Mouse (Mus musculus) 416B (cell line): Measurements from ENCODE around the gene Arl6ip1.

ENCODE experiments used
- DNase-seq: peaks from one replicate; pipeline ENCODE4 v3.0.0; 2011; ENCODE audit warnings: low read depth

The Arl6ip1 gene

GRCm38 (mm10) chr7:118116787-118117538 lies 12.5 kb downstream of the Arl6ip1 start:
- peak; percentile 79 for DNase-seq

GRCm38 (mm10) chr7:118115877-118116568 lies 13.4 kb downstream of the Arl6ip1 start, which contains the start of gene Rps15a:
Gene Rps15a, minus strand, starts transcription at chr7:118116188.
- peak; percentile 97 for DNase-seq

- DNase-seq, result no peak
Observed at GRCm38 (mm10) chr7:118115533-118115876, 14.0 kb downstream of the Arl6ip1 start.

- DNase-seq, result no peak
Observed at GRCm38 (mm10) chr7:118113541-118114297, 15.7 kb downstream of the Arl6ip1 start.

- no peak for DNase-seq
Observed at GRCm38 (mm10) chr7:118111128-118111527, 18.3 kb downstream of the Arl6ip1 start.

GRCm38 (mm10) chr7:118107671-118108070 lies 21.8 kb downstream of the Arl6ip1 start:
- no peak for DNase-seq

GRCm38 (mm10) chr7:118104458-118105052 lies 24.9 kb downstream of the Arl6ip1 start:
- peak; percentile 92 for DNase-seq

- DNase-seq, result no peak
Observed at GRCm38 (mm10) chr7:118103462-118104379, 25.7 kb downstream of the Arl6ip1 start.

- no peak for DNase-seq
Observed at GRCm38 (mm10) chr7:118102678-118103461, 26.6 kb downstream of the Arl6ip1 start.

GRCm38 (mm10) chr7:118102231-118102630 lies 27.2 kb downstream of the Arl6ip1 start:
- peak; percentile 83 for DNase-seq

GRCm38 (mm10) chr7:118097615-118098014 lies 31.8 kb downstream of the Arl6ip1 start:
- DNase-seq, result no peak

- DNase-seq, result no peak
Observed at GRCm38 (mm10) chr7:118079987-118080386, 49.5 kb downstream of the Arl6ip1 start.

- DNase-seq, result peak; percentile 21
Observed at GRCm38 (mm10) chr7:118079097-118079496, 50.4 kb downstream of the Arl6ip1 start.
